Mouse (Mus musculus): ENCODE results near the gene Mad2l2.
"Not testable (repeated sequence)": the region's sequence is repeated elsewhere in the genome, so short reads cannot be mapped to it uniquely, and the experiment has no call there.

Mad2l2 gene

DNA sequence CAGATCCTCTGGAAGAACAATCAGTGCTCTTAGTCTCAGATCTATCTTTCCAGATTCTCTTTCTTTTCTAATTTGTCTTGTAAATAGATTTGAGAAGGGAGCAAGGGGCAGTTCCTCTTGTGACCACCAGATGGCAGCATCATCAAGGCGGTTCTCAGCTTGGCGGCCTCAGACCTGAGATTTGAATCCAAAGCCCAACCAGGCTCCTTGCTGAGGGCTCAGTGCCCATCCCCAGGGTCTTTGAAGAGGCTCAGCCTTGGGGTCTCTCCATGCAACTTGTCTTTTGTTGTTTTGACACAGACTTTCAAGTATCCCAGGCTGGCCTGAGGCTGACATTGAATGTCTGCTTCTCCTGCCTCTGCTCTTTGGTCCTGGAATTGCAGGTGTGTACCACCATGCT, 40.7 kb downstream of the Mad2l2 start:
- no peak for DNase-seq (ENCODE audit: low spot score)

- no peak for DNase-seq (ENCODE audit: low spot score)
Measured at GRCm38 (mm10) chr4:148171261-148171660, 41.1 kb downstream of the Mad2l2 start.

DNA sequence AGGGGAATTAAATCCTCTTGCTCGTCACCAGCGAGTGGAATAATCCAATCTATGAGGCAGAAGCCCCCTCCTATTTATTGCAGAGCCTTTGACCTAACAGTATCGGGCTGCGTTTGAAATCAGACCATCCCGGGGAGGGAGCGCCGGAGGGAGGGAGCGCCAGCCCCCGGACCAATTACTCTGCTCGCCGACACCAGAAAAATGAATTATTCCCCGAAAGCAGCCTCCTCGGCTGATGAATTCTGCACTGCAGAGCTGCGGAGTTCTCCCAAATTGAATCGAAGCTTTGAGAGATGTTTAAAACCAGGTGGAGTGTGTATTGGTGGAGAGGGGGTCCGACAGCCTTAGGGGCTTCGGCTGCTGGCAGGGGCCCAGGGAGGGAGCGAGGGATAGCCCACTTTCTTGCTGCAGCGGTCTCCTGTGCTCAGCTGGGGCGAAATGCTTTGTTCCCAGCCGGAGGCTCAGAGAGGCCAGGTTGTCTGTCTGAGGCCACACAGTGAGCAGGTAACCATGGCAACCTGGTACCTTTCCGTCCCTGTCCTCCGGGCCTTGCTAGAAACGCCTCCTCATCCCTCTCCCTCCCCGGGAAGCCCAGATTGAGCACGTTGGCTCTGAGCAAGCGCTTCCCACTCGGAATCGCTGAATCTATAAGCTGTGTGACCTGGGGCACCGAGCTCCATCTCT, 43.8 kb downstream of the Mad2l2 start:
- DNase-seq (ENCODE audit: low spot score): no peak

GRCm38 (mm10) chr4:148174495-148174862, 44.3 kb downstream of the Mad2l2 start:
- DNase-seq (ENCODE audit: low spot score): no peak

DNA sequence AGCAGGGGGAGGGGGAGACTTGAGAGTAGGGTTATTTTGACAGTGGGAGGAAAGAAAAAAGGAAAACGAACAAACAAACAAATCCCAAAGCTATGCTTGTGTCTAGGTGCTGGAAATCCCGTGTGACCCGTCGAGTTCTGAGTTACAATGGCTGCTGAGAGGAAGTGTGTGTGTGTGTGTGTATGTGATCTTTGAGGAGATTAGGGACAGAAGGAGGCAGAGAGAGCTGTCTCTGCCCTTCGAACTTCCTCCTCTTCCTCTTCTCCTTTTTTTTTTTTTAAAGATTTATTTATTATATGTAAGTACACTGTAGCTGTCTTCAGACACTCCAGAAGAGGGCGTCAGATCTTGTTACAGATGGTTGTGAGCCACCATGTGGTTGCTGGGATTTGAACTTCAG, 46.4 kb downstream of the Mad2l2 start:
- not testable (repeated sequence) for DNase-seq (ENCODE audit: low spot score)

- no peak for DNase-seq (ENCODE audit: low spot score)
Measured at GRCm38 (mm10) chr4:148177716-148178115, 47.5 kb downstream of the Mad2l2 start.

DNA sequence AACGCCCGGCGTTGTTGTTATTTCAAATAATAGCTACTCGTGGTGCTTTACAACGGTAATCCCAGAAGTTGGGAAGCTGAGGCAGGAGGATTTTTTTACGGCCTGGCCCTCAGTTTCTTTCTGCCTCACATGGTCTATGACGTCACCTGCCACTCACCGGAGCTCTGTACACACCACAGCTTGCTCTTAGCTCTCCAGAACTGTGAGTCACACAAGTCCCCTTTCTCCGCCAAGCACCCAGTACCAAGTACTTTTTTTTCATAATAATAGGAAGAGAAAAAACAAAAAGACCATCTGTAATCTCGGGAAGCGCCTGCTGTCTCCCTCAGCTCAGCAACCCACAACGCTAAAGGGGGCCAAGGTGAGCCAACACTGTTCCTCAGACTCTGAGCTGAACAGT, 51.3 kb downstream of the Mad2l2 start:
- DNase-seq (ENCODE audit: low spot score): no peak

GRCm38 (mm10) chr4:148182363-148182762, 52.2 kb downstream of the Mad2l2 start:
- no peak for DNase-seq (ENCODE audit: low spot score)

DNA sequence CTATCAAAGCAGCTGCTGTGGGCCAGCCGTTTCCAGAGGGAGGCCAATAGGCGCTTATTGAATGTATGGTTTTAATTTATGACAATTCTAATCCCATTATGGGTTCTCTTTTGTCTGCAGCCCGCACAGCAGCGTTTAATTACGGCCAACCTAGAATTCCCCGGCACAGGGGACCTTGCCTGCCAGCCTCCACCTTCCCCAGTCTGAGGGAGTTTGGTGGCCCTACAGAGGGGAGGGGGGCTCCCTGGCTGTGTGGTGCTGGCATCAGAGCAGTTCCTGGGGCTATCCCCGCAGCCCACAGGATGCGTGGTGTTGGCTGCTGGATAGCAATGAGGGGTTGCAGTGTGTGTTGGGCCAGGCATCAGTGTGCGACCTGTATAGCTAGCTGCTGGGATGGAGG, 54.4 kb downstream of the Mad2l2 start:
- no peak for DNase-seq (ENCODE audit: low spot score)

- peak; percentile 36 for DNase-seq (ENCODE audit: low spot score)
Measured at GRCm38 (mm10) chr4:148185819-148186218, 55.6 kb downstream of the Mad2l2 start.

DNA sequence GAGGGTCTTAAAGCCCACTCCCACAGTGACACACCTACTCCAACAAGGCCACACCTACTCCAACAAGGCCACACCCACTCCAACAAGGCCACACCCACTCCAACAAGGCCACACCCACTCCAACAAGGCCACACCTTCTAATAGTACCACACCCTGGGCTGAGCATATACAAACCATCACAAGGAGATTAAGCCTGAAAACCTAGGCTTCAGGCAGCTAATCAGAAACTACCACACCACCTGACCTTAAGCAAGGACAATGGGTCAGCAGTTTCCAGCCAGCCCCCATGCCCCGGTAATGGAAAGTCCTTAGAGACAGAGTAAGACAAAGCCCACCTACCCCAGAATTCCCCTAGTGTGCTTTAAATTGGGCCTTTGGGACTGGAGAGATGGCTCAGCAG, 58.6 kb downstream of the Mad2l2 start:
- not testable (repeated sequence) for DNase-seq (ENCODE audit: low spot score)

- DNase-seq (ENCODE audit: low spot score): no peak
Measured at GRCm38 (mm10) chr4:148192707-148193245, 62.6 kb downstream of the Mad2l2 start.

GRCm38 (mm10) chr4:148194400-148194799, 64.2 kb downstream of the Mad2l2 start:
- DNase-seq (ENCODE audit: low spot score): no peak
